Mouse (Mus musculus): Measurements from ENCODE around the gene Irf2. TPM values are rescaled to one million over a fixed set of nuclear protein-coding genes. Genes with fewer than 3 reads are reported as not detected.

Irf2 gene
- total RNA-seq, 2 experiments from 2014 or later: 23.1 to 26.0 TPM

Other genes starting within 250 kb of the Irf2 start
- gene Cenpu, start 187.7 kb upstream of the Irf2 start, total RNA-seq (2021): 1 to 10 TPM; 4.6 to 5.8 TPM
- gene Primpol, start 122.5 kb upstream of the Irf2 start, total RNA-seq (2021): 1 to 10 TPM; 7.6 to 8.2 TPM
- gene Casp3, start 122.4 kb upstream of the Irf2 start, total RNA-seq (2021): 100 to 1,000 TPM; 215 to 241 TPM
- gene Enpp6, start 247.2 kb downstream of the Irf2 start, total RNA-seq (2021): 1 to 10 TPM; 1.8 to 2.5 TPM